Mouse (Mus musculus) midbrain, embryonic 11.5 days (tissue): ENCODE measurements around the gene Btg2. TPM values are rescaled to one million over a fixed set of nuclear protein-coding genes. Genes with fewer than 3 reads are reported as not detected.

ENCODE experiments used
- ATAC-seq: fragments of 200-750 bp; cut with Nextera tagmentation; 2 replicates; pipeline ENCODE4 v1.8.0; 2017; ENCODE audit warnings: moderate TSS enrichment, moderate library complexity; ENCODE audit not compliant: low FRiP score
- DNase-seq: peaks from one replicate; pipeline ENCODE4 v3.0.0; 2015; ENCODE audit warnings: low spot score; ENCODE audit errors: missing footprints
- H3K27ac ChIP-seq: fragments of 300-500 bp; sonication (generic); 2 replicates; pipeline ENCODE4 v1.5.1; 2014; ENCODE audit warnings: low read depth, low read length
- H3K27me3 ChIP-seq: fragments of 300-500 bp; sonication (generic); 2 replicates; pipeline ENCODE4 v1.6.1; 2014; ENCODE audit warnings: mild to moderate bottlenecking, low read length, moderate library complexity, mixed read lengths; ENCODE audit not compliant: control insufficient read depth, insufficient read depth
- H3K36me3 ChIP-seq: fragments of 300-500 bp; sonication (generic); 2 replicates; pipeline ENCODE4 v1.6.1; 2014; ENCODE audit warnings: mild to moderate bottlenecking, low read length, moderate library complexity, mixed read lengths; ENCODE audit not compliant: control insufficient read depth, insufficient read depth
- H3K4me1 ChIP-seq: fragments of 300-500 bp; sonication (generic); 2 replicates; pipeline ENCODE4 v1.6.1; 2014; ENCODE audit warnings: low read length; ENCODE audit not compliant: control insufficient read depth, insufficient read depth
- H3K4me2 ChIP-seq: fragments of 300-500 bp; sonication (generic); 2 replicates; pipeline ENCODE4 v1.6.1; 2014; ENCODE audit warnings: mild to moderate bottlenecking, moderate library complexity
- H3K4me3 ChIP-seq: fragments of 300-500 bp; sonication (generic); 2 replicates; pipeline ENCODE4 v1.5.1; 2014; ENCODE audit warnings: low read depth, low read length
- H3K9ac ChIP-seq: fragments of 300-500 bp; sonication (generic); 2 replicates; pipeline ENCODE4 v1.6.1; 2014; ENCODE audit warnings: low read length
- H3K9me3 ChIP-seq: fragments of 300-500 bp; sonication (generic); 2 replicates; pipeline ENCODE4 v1.6.1; 2016; ENCODE audit warnings: low read length; ENCODE audit not compliant: control insufficient read depth
- WGBS: fragments of 180-500 bp; shearing (Covaris S2); extraction: QIAGEN DNeasy Blood & Tissue Kit; methylation state at CpG from one replicate; pipeline ENCODE4 v1.1.7; 2014; 5-methylcytosine and 5-hydroxymethylcytosine counted together
- polyA plus RNA-seq: library from polyadenylated mRNA; unstranded; fragments of >200 nt; fragmentation: Nextera tagmentation; extraction: Ambion mirVana; gene quantifications from 2 replicates; pipeline ENCODE4 v1.2.1, GENCODE M21; 2014

Gene Btg2
- polyA plus RNA-seq, 1 experiment from 2014 or later = 153 TPM

- WGBS = 91% methylated on average over 8 of the region's 8 CpGs
- ATAC-seq (no peak), DNase-seq (no peak)
- Histone ChIP-seq H3K27me3 (no peaks in the 10 kb centered on the region), H3K4me3 (peak overlapping the region; percentile 84), H3K9ac (peak overlapping the region; percentile 93; the same call in 1 of the 2 replicates), H3K9me3 (no peaks in the 10 kb centered on the region), H3K27ac (no peak overlapping the region; the same call in 1 of the 2 replicates), H3K4me1 (peaks cover 47% of the 10 kb centered on the region), H3K4me2 (peak overlapping the region; percentile 86), H3K36me3 (peaks cover 13% of the 10 kb centered on the region)
Observed at GRCm38 (mm10) chr1:134075532-134075931, 3.4 kb downstream of the Btg2 start.

DNA sequence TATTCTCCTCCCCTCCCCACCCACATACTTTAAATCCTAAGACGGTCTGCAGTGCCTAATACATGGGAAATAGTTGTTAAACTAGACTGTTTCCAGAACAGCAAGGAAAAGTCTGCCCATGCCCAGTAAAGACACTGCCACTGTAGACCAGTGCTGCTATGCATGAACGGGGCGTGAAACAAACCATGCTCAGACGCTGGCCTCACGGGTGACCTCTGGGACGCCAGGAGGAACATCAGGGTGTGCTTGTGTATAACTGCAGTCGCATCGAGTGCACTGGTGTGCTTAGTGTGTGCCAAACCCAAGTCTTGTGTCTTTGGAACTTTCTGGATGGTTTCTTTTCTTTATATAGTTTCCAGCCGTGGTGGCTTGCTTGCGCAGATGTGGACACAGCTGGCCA is 4.3 kb downstream of the Btg2 start:
- no peak for ATAC-seq
- 87% methylated on average over 10 of the region's 10 CpGs for WGBS
- no peaks in the 10 kb centered on the region for H3K27me3 ChIP-seq
- H3K36me3 ChIP-seq = peaks cover 13% of the 10 kb centered on the region
- peaks cover 46% of the 10 kb centered on the region for H3K4me1 ChIP-seq
- no peak for DNase-seq
- no peaks in the 10 kb centered on the region for H3K9me3 ChIP-seq
- no peak overlapping the region for H3K27ac ChIP-seq
- H3K4me2 ChIP-seq = peak overlapping the region; percentile 86
- no peak overlapping the region for H3K9ac ChIP-seq
- H3K4me3 ChIP-seq = no peak overlapping the region

DNA sequence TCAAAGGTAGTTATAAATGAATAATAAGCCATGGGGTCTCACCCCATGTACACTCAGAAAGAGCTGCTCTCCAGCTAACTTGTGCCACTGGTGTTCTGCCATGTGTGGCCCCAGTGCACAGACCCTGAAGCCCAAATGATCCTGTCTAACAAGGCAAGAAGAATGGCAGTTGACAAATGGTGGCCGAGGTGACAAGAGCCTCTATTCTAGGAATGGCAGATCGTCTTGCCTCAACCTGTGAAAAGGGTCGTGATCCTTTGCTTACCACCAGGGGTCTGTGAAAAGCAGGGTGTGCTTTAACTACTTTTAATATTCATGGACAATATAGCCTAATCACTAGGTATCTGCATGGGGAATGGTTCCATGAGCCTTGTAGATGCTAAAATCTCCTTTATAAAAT is 4.7 kb downstream of the Btg2 start:
- DNase-seq = no peak
- 59% methylated on average over 3 of the region's 3 CpGs for WGBS
- Histone ChIP-seq H3K9me3 (no peaks in the 10 kb centered on the region), H3K4me2 (no peak overlapping the region), H3K4me3 (no peak overlapping the region), H3K27me3 (no peaks in the 10 kb centered on the region), H3K36me3 (peaks cover 13% of the 10 kb centered on the region), H3K4me1 (peaks cover 42% of the 10 kb centered on the region), H3K9ac (no peak overlapping the region), H3K27ac (no peak overlapping the region)
- no peak for ATAC-seq

GRCm38 (mm10) chr1:134073658-134074057 is 5.3 kb downstream of the Btg2 start:
- Histone ChIP-seq H3K9me3 (no peaks in the 10 kb centered on the region), H3K36me3 (peaks cover 13% of the 10 kb centered on the region), H3K4me3 (no peak overlapping the region), H3K9ac (no peak overlapping the region), H3K27me3 (no peaks in the 10 kb centered on the region), H3K4me1 (peaks cover 42% of the 10 kb centered on the region), H3K27ac (no peak overlapping the region), H3K4me2 (no peak overlapping the region)
- ATAC-seq (no peak), DNase-seq (no peak)
- WGBS = 89% methylated on average over 1 of the region's 1 CpGs

DNA sequence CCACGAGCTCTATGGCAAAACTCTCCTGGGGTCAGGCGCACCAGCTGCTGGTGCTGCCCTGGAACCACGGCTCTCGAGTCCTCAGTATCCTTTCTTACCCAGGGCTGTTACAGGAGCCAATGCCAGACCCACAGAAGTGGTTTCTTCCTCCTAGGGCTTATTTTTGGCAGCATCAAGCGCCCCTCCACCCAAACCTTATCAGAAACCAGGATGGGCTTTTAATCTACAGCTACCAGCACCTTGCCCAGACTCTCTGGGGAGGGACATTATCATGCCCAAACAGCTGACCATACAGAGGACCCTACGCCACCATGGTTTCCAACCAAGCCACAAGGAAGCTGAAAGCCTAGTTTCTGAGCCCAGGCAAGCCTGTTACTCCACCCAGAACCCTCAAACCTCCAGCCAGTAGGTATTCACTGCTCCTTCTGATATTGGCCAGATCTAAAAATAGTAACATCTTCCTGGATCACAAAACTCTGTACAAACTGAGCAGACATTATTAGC is 5.8 kb downstream of the Btg2 start:
- H3K4me1 ChIP-seq = peaks cover 43% of the 10 kb centered on the region
- H3K36me3 ChIP-seq = peaks cover 13% of the 10 kb centered on the region
- H3K27ac ChIP-seq = no peak overlapping the region; the same call in 1 of the 2 replicates
- H3K4me3 ChIP-seq = no peak overlapping the region
- H3K27me3 ChIP-seq = no peaks in the 10 kb centered on the region
- DNase-seq (no peak), ATAC-seq (no peak)
- H3K4me2 ChIP-seq = no peak overlapping the region
- H3K9ac ChIP-seq = no peak overlapping the region
- no peaks in the 10 kb centered on the region for H3K9me3 ChIP-seq
- 84% methylated on average over 6 of the region's 6 CpGs for WGBS

DNA sequence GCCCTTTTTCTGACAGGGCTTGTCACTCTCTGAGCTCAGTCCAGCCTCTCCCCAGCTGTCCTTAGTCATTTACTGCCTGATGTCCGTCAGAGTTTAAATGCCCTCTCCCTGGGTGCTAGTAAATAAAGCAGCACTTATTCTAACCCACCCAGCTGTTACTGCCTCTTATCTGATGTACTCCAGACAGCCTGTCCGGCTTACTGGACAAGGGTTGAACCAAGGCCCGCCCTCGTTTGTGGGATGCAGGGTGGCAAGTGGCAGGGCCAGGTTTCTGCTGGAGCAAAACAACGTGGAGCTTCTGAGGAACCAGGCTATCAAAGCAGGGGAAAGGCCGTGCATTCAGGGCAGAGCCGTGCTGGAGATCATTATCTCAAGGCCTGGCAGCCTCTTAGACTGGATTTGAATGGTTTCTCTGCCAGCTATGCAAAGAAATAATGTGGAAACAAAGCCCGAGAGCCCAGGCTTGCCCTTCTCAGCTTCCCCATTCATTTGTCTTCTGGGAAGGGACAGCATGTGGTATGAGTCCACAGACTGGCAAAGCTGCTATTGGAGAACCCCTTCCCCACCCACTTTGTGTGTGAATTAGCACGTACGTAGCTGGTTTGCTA is 7.4 kb downstream of the Btg2 start:
- Histone ChIP-seq H3K36me3 (peaks cover 8% of the 10 kb centered on the region; the same call in 1 of the 2 replicates), H3K9me3 (no peaks in the 10 kb centered on the region), H3K27me3 (no peaks in the 10 kb centered on the region), H3K4me2 (no peak overlapping the region), H3K4me1 (peaks cover 49% of the 10 kb centered on the region), H3K9ac (no peak overlapping the region), H3K4me3 (no peak overlapping the region), H3K27ac (peak overlapping the region; percentile 75)
- 45% methylated on average over 10 of the region's 10 CpGs for WGBS
- DNase-seq (no peak), ATAC-seq (peak; percentile 22; the same call in 1 of the 2 replicates)

- H3K36me3 ChIP-seq = peaks cover 4% of the 10 kb centered on the region; the same call in 1 of the 2 replicates
- peaks cover 56% of the 10 kb centered on the region for H3K4me1 ChIP-seq
- no peak overlapping the region for H3K4me3 ChIP-seq
- no peak overlapping the region for H3K9ac ChIP-seq
- no peaks in the 10 kb centered on the region for H3K27me3 ChIP-seq
- H3K27ac ChIP-seq = no peak overlapping the region; the same call in 1 of the 2 replicates
- ATAC-seq = no peak
- WGBS = 71% methylated on average over 8 of the region's 8 CpGs
- H3K4me2 ChIP-seq = no peak overlapping the region
- H3K9me3 ChIP-seq = no peaks in the 10 kb centered on the region
- no peak for DNase-seq
Observed at GRCm38 (mm10) chr1:134070099-134070669, 8.7 kb downstream of the Btg2 start.

- H3K36me3 ChIP-seq = no peaks in the 10 kb centered on the region
- no peaks in the 10 kb centered on the region for H3K9me3 ChIP-seq
- no peak for ATAC-seq
- H3K27me3 ChIP-seq = no peaks in the 10 kb centered on the region
- no peak for DNase-seq
- peaks cover 69% of the 10 kb centered on the region for H3K4me1 ChIP-seq
- peak overlapping the region; percentile 3 for H3K27ac ChIP-seq
- H3K4me2 ChIP-seq = no peak overlapping the region
- H3K9ac ChIP-seq = 0 out of 2 replicates have a peak overlapping the region, but pooled peaks have one; percentile 17
- no peak overlapping the region for H3K4me3 ChIP-seq
- WGBS = 17% methylated on average over 8 of the region's 8 CpGs
Observed at GRCm38 (mm10) chr1:134067143-134067619, 11.7 kb downstream of the Btg2 start.

DNA sequence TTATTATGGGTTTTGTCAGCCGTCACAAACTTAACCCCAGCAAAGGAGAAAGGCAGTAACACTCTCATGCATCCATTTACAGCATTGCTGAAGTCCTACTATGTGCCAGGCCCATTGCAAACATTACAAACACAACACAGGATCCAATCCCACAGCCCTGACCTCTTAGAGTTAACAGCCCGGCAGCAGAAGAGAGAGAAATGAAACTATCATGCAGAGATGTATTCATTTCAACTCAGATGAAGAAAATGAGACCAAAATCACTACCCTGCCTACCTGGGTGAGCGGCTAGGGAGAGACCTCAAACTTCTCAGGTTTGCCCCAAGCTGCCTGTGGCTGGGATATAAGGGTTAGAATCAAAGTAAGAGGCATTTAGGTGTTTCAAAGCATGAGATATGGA is 12.4 kb downstream of the Btg2 start:
- H3K4me1 ChIP-seq = peaks cover 71% of the 10 kb centered on the region
- no peak overlapping the region for H3K4me2 ChIP-seq

More for the DNA sequence above, 12.4 kb downstream of the Btg2 start:
- Histone ChIP-seq H3K4me3 (no peak overlapping the region), H3K9ac (no peak overlapping the region), H3K27me3 (no peaks in the 10 kb centered on the region), H3K27ac (no peak overlapping the region; the same call in 1 of the 2 replicates), H3K36me3 (no peaks in the 10 kb centered on the region), H3K9me3 (no peaks in the 10 kb centered on the region)
- WGBS = 65% methylated on average over 3 of the region's 3 CpGs
- no peak for ATAC-seq
- no peak for DNase-seq
